Mouse (Mus musculus): Measurements from ENCODE around the gene Atp5e. TPM values are rescaled to one million over a fixed set of nuclear protein-coding genes. Genes with fewer than 3 reads are reported as not detected.
A peak's percentile ranks its signal among the peaks of the same experiment; 100 is the strongest.

Atp5e gene
- total RNA-seq, 2 experiments from 2014 or later, result 380 to 432 TPM

DNA sequence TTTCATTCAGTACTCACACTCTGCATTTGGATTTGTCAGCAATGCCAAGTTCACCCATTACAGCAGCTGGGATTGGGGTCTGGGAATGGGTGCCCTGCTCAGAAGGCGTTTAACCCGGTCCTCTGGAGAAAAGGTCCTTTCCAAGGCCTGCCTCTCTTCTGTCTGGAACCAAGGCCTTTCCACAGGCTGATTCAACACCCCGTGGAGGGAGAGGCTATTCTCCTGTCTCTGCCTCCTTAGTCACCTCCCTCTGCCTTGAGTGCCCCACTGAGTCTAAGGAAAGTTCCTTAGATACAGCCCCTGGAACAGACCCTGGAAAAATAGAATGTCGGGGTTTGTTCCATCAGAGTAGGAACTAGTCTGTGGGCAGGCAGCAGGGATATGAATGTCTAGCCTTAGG lies 15.5 kb downstream of the Atp5e start:
- no peak for DNase-seq (ENCODE audit: low spot score in 2 of 2)

DNA sequence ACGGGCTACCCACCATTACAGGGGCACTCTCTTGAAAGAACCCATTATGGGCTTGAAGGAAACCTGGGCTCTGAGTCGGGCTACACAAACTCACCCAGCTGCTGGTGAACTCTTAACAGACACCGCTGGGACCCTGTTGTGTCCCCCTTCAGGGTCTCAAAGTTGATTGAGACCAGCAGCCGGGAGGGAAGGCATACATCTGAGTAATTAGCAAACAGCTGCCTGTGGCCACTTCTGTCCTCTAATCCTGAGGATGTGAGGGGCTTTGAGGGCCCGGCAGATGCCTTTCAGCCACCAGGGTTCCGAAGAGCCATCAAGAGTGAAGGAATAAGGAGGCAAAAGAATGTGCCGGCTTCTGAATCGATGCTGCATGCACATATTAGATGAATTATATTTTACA lies 17.0 kb downstream of the Atp5e start:
- DNase-seq (ENCODE audit: low spot score in 2 of 2), result no peak

DNA sequence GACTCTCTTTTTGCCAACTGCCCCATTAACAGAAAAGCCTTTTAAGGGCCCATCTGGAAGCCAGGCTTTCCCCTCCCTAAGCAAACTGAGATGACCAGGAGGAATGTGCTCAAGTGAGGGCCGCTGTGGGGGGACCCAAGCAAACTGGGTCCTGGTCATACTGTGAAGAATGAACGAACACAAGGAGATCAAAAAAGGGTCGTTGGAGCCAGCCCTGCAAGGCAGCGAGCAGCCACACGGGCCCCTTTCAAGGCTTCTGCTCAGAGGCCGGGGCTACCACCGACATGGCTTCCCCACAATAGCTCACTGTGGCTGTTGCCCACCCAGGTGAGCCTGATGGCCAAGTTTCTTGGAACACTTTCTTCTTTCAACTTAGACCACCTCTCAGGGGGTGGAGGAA lies 17.4 kb downstream of the Atp5e start:
- no peak for DNase-seq (ENCODE audit: low spot score in 2 of 2)

DNA sequence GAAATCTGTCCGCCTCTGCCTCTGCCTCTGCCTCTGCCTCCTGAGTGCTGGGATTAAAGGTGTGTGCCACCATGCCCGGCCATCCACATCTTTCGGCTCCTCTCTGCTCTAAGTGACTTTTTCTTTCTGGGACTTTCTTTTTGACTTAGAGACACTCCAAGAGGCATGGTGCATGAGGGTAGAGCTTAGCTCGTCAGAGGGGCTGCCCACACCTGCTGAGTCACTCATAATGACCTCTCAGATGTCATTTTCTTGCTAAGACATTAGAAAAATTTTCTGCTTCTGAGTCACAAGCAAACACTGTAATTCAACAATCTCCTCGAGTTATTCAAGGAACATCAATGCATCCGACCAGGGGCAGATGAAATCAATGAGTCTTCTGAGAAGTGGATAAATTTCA lies 18.9 kb downstream of the Atp5e start:
- no peak for DNase-seq (ENCODE audit: low spot score in 2 of 2)

DNA sequence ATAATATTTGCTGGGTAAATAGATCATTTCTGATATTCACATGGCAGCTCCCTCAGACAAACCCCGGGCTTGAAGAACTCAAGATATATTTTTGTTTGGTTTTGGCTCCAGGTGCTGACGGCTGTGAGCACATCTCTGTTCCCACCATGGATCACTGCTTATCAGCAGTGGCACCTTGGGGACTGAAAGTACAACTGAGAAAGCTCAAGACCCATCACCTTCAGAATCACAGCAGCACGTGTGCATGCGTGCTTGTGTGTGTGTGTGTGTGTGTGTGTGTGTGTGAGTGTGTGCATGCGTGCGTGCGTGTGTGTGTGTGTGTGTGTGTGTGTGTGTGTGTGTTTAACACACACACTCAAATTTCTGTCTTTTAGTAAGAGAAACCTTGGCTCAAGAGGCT lies 19.5 kb downstream of the Atp5e start:
- no peak for DNase-seq (ENCODE audit: low spot score in 2 of 2)

DNA sequence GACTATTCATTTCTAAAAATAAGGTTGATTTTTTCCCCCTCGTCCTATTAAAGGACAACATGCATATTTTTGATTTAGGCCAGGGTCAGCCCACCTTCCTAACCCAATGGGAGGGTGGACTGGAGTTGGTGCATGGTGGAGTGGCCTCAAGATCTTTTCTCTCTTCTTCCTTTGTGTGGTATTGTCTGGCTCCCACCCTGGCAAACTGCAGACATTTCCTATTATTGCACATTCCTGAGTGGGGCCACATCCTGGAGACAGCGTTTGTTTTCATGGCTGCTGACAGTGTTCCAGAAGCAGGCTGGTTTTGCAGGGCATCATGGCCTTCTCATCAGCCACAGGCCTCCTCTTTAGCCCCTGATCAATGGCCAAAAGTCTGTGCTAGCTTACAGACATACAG lies 20.9 kb downstream of the Atp5e start:
- no peak for DNase-seq (ENCODE audit: low spot score in 2 of 2)

DNA sequence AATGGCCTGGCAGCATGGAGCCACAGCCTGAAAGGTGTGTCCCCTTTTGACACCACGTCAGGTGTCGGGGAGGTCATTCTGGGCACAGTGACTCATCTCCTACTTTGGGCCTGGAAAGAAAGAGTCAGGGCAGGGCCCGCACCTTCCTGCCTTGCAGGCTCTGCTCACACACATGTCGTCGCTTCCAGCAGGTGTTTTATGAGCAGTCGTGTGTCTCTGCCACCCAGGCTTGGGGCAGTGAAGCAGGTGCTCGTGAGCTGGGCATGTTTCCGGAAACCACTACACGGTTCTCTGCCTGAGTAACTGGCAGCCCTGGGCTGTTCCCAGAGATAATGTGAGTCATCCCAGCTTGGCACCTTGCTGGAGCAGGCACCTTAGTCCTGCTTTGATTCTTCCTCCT lies 21.4 kb downstream of the Atp5e start:
- DNase-seq (ENCODE audit: low spot score in 2 of 2), result no peak

DNA sequence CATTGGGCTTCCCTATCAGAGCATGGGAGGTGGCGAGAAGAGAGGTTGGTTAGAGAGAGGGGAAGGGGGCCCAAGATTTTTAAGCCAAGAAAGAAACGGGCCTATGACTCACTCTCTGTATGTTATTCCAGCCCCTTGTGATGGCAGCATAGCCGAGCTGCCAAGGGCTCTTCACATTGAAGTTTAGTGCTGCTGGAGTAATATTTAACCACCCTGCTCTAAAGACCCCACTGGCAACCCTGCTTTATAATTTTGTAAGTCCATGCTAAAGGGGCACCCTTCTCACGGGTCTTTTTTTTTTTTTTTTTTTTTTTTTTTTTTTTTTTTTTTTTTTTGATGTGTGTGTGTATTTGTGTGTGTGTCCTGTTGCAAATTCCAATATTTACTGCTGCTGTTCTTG lies 22.0 kb downstream of the Atp5e start:
- DNase-seq (ENCODE audit: low spot score in 2 of 2), result no peak

DNA sequence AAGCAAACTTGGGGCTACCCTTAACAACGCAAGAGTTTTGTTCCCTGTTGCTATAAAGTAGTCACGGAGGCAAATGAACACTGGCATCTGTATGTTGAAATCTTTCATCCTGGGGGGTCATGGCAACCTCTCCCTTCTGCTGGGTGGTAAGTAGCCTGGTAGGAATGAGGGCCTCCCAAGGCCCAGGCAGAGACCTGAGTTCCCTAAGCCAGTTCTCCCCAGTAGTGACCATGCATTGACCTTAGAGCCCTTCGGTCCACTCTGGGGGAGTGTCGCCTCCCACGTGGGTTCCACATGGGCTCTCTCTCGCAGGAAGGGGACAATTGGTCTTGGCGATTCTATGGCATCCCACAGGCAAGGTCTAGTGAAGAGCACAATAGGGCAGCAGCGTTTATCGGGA lies 23.9 kb downstream of the Atp5e start:
- DNase-seq (ENCODE audit: low spot score in 2 of 2), result no peak

DNA sequence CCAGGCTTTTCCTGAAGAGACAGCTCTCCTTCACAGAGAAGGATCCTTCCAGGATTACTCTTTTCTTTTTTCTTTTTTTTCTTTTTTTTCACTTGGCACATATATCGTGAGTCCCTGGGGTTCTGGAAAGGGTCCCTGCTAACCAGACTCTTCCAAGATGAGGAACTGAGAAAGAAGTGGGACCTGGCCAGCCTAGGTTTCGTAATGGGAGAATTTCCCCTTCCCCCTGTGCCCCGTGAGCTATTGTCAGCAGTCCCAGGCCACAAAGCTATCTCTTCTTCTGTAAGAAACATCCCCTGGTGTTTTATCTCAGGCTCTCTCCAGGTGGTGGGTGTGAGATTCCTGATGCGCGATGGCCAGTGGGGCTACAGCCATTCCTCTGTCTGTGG lies 24.5 kb downstream of the Atp5e start:
- no peak for DNase-seq (ENCODE audit: low spot score in 2 of 2)

DNA sequence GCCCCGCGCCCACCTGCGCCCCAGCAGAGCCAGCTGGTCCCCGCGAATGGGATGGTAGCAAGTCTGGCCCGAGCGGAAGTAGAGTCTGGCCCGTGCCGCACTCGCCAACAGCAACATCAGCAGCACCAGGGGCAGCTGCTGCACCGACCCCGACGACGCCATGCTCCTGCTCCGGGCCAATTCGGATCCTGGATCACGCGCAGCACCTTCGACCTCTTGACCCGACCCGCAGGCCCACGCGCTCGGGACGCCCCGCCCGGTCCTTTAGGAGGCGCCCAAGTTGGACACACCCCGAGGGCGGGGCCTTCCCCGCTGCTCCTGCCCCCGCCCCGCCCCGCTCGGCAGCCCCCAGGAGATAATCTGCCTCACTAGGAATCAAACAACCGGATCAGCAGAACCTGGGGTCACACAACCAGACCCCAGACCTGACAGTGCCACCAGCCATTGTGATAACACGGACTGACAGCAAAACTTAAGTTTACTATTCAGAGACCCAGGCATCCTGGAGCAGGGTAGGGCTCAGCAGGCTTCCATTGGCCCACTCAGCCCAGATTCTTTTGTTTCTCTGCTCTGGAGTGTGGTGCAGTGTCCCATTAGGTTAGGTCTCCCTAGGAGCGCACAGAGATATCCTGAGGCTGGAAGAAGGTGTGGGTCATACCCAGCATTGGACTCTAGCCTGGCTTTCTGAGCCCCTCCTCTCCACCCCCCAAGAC lies 25.0 kb downstream of the Atp5e start, which contains the start of gene Ctsz:
Ctsz (minus strand) TSS at position 303 of the 713 bp plus-strand sequence.
- DNase-seq (ENCODE audit: low spot score in 2 of 2), result peak; percentile 37 to 56

DNA sequence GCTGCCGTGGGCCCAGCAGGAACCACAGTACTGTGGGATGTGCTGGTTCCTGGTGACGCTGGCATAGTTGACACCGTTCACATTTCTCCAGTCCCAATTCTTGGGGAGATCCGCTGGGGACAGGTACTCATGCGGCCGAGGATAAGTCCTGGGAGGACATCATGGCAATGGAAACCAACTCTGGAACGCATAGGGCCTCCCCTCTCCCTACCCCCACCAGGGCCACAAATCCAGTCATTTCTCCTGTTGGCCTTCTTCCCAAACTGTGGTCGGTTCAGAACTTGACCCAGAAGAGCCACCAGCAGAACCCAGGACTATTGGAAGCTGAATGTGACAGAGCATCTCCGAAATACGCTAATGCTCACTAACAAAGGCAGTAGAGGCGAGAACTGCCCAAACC lies 25.7 kb downstream of the Atp5e start:
- no peak for DNase-seq (ENCODE audit: low spot score in 2 of 2)

DNA sequence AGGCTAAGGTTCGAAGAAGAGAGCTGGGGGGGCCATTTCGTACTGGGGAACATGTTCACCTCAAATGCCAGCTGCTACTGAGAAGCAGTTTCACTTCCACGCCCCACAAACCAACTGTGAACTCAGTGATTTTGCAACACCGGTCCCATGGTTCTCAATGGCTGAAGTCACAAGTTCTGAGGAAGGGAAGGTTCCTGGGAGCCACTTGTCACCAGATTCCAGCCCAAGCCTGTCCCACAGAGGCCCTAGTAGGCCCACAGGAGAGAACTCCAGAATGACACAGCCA lies 26.3 kb downstream of the Atp5e start:
- DNase-seq (ENCODE audit: low spot score in 2 of 2), result no peak

DNA sequence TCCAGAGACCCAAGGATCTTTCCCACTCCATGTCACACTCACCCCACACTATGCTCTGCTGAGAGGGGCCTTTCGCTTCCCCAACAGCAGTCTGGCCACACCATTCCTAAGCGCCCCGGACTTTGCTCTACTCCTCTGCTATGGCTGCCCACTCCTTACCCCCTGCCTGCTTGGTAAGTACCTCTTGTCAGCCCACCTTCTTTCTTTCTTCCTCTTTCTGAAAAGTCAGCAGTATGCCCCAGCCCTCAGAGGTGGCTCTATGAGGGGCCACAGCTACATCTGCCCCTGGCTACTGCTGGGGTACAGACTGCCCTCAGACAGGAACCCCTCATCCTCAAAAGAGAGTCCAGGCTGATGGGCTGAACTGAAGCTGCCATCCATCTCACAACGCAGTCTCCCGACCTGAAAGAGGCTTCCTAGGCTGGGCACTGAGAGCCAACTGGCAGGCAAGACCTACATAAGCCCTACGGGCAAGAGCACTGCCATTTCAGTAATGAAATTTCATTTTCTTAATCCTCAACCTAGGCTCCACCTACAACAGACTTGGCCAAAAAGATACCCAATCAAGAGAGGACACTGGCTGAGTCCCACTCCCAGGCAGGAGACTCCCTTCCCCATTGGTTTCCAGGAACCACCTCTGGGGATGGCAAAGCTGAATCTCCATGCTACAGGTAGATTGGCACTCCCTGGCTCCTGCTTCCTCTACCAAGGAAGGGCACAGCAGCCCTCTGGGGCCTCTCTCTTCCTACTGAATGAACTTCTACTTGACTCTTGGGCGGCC lies 26.8 kb downstream of the Atp5e start:
- no peak for DNase-seq (ENCODE audit: low spot score in 2 of 2)

DNA sequence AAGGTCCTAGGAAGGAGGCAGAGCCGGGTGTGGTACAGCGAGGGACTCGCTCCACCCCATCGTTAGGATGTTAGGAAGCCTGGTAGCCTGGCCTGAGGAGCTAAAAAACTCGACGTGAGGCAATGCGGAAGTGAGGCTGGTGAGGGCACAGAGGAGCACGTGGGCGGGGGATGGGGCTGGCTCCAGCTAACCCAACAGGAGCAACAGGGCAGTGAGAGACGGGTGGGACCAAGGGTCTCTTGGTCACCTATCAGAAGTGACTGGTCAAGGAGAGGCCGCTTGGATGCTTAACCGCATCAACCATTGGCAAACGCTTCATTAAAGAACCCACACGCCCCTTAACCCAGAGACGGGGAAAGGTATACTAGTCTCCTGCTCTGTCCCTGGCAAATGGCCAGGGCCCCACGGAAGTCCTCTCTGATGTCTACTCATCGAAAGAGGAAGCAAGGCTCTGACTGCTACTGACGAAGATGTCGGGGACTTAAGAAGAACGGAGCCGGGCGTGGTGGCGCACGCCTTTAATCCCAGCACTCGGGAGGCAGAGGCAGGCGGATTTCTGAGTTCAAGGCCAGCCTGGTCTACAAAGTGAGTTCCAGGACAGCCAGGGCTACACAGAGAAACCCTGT lies 27.7 kb downstream of the Atp5e start:
- DNase-seq (ENCODE audit: low spot score in 2 of 2), result no peak

DNA sequence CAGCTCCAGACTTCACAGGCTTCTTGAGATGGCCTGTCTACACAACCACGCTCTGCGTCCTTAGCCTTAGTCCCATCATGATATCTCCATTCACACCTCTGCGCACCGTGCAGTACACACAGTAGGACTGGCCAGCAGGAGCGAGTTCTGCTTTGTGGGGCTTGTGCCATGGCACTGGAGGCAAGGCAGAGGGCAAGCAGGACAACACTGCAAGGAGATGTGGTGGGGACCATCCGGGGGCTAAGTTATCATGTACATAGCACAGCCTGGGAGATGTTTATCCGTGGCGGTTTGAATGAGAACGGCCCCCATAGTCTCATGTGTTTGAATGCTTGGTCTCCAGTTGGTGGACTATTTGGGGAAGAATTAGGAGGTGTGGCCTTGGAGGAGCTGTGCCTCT lies 29.0 kb downstream of the Atp5e start:
- DNase-seq (ENCODE audit: low spot score in 2 of 2), result no peak

DNA sequence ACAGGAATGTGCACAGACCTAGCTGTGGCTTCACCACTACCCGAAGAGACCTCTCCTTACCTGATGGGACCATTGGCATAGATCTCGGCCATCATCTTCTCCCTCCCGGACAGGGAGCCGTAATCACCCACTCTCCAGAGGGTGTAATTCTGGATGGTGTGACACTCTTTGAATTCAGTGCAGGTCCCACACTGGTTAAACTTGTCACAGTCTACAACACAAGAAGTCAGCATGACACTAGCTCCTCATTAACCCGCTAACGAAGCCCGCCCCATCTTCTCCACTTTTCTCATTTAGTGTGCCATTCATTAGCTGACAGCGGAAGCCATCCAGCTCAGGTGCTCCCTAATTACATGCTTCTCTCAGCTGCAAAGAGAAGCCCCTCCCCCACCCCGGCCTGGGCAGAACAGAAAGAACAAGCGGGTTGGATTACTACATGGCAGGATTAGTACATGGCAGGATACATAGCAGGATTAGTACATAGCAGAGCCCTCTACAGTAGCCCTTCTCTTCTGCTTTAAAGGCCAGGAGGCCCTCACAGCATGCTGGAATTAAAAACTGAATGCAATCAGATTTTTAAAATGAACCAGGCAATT lies 34.8 kb downstream of the Atp5e start:
- no peak for DNase-seq (ENCODE audit: low spot score in 2 of 2)

DNA sequence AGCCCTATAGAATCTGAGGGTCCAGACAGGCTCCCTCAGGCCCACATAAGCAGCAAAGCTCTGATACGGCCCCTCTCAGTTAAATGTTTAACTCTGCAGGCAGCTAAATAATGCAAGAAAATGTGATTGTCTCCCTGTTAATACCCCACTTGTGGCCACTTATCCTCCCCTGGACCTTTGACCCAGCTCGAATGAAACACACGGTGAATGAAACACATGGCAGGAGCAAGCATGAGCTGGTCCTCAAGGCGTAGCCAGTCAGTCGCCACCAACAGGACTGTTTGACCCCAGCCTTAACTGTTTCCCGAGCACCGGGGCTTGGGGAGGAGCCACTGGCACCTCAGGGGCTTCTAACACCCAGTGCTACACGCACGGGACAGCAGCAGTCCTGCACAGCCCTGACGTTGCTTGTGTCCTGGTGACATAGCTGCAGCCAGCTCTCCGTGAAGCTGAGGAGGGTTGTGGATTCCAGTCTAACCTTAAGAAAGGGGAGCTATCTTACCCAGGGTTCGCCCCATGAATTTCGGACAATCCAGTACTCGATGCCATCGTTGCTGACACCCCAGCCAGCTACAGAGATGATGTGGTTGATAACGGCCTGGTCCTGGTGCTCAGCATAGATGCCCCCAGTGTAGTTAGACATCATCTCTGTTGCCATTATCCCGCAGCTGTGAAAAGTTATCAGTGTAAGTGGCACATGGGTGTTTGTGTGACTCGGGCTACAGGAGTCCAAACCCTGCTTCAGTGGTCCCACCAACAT lies 35.6 kb downstream of the Atp5e start:
- DNase-seq (ENCODE audit: low spot score in 2 of 2), result no peak

DNA sequence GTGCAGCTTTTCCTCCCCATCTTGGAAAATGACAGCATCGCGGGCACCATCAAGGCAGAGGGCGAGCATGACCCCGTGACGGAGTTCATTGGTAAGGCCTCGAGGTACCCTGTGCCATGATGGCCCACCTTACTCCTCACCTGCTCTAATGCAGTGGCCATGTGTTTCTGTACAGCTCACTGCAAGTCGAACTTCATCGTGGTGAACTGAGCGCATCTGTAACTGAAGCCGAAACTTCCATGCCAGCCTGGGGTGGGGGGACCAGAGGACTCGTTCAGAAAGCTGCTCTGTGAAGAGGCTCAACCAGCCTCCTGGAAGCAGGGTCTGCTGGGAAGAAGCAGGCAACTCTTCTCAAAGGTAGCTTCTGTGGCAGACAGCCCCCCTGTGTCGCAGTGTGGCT lies 37.0 kb downstream of the Atp5e start:
- DNase-seq (ENCODE audit: low spot score in 2 of 2), result no peak

DNA sequence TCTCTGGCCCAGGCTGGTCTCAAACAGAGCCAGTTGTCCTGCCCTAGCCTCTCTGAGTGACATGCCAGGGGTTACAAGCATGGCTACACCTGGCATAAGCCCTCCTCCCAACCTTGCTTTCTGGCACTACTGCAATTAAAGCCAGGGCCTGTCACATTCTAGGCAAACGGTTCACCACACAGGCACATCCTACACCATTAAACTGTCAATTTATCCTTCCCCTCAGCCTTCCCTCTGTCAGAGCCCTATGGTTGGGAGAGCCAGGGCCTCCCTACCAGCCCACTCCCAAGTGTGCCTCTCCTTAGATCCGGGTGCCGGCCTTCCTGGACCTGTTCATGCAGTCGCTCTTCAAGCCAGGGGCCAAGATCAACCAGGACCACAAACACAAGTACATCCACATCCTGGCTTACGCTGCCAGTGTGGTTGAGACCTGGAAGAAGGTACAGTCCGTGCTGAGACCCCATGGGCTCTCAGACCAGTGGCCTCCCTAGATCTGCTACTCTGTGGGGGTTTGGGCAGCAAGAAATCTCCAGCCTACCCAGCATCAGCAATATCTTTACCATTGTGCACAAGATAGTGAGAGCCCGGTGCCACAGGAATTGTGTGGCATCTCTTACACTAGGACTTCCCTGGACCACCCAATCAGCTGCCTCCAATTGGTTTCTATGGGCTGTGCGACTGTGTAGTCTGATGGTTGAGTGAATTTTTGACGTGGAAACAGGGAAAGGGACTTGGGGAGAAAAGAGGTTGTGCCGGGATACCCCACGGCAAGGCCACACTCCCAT lies 39.4 kb downstream of the Atp5e start:
- DNase-seq (ENCODE audit: low spot score in 2 of 2), result no peak

DNA sequence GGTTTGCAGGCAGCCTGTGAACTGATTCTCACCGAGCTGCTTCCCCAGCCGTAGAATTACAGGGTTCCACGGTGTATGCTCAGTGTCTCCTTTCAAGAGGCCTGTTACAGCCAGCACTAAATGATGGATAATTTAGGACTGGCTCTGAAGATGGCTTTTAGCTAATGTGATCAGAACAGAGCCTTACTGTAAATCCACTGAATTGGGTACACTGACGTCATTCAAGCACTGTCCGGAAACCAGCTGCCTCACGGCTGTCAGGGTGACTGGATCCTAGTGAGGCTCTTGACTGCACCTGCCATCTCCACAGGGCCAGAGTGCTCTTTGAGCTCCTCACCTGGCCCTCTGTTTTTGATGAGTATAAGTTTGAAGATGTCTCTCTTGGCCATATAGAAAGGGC lies 42.8 kb downstream of the Atp5e start:
- no peak for DNase-seq (ENCODE audit: low spot score in 2 of 2)

All from adrenal gland, postnatal 4 days (tissue).